Mouse (Mus musculus) spleen, adult 2 months (tissue): ENCODE results near the gene Wnt9b. TPM values are rescaled to one million over a fixed set of nuclear protein-coding genes. Genes with fewer than 3 reads are reported as not detected.
A peak's percentile ranks its signal among the peaks of the same experiment; 100 is the strongest.
"Not testable (repeated sequence)": the region's sequence is repeated elsewhere in the genome, so short reads cannot be mapped to it uniquely, and the experiment has no call there.

ENCODE experiments used
- DNase-seq, 2 experiments: peaks; one replicate each; pipeline versions ENCODE4 v3.0.0 to v3.0.0-alpha.2; 2012 to 2021; ENCODE audit warnings: low spot score in 2 of 2, low read depth in 1 of 2
- H3K27ac ChIP-seq: fragments of 200-500 bp; 2 replicates; pipeline ENCODE4 v1.5.1; 2012; ENCODE audit warnings: low read length, inconsistent platforms; ENCODE audit not compliant: insufficient read depth
- H3K27me3 ChIP-seq: fragments of 200-500 bp; 2 replicates; pipeline ENCODE4 v1.6.1; 2012; ENCODE audit warnings: mild to moderate bottlenecking, moderate library complexity, low read length, inconsistent platforms; ENCODE audit not compliant: control insufficient read depth, insufficient read depth
- H3K36me3 ChIP-seq: fragments of 200-500 bp; 2 replicates; pipeline ENCODE4 v1.6.1; 2012; ENCODE audit warnings: mild to moderate bottlenecking, low read length, inconsistent platforms; ENCODE audit not compliant: control insufficient read depth, insufficient read depth
- H3K4me1 ChIP-seq: fragments of 200-500 bp; 2 replicates; pipeline ENCODE4 v1.6.1; 2011; ENCODE audit warnings: inconsistent platforms; ENCODE audit not compliant: control insufficient read depth, insufficient read depth, insufficient read length
- H3K4me3 ChIP-seq: fragments of 200-500 bp; 2 replicates; pipeline ENCODE4 v1.5.1; 2011; ENCODE audit warnings: mild to moderate bottlenecking, inconsistent platforms; ENCODE audit not compliant: insufficient read depth, insufficient read length; ENCODE audit errors: extremely low read depth
- CTCF ChIP-seq: fragments of 200-500 bp; IDR thresholded peaks from 2 replicates; pipeline ENCODE4 v1.5.1; 2011; ENCODE audit warnings: mild to moderate bottlenecking, inconsistent platforms; ENCODE audit not compliant: insufficient read depth, insufficient read length, insufficient replicate concordance; ENCODE audit errors: extremely low read depth
- POLR2A ChIP-seq: fragments of 200-500 bp; IDR thresholded peaks from 2 replicates; pipeline ENCODE4 v1.6.1; 2011; ENCODE audit warnings: low read depth, low read length, inconsistent platforms
- WGBS: fragments of 180-500 bp; shearing (Covaris S2); methylation state at CpG from one replicate; pipeline ENCODE4 v1.1.7; 2018; 5-methylcytosine and 5-hydroxymethylcytosine counted together
- polyA plus RNA-seq: library from polyadenylated mRNA; depleted of rRNA; stranded (reverse); fragments of >200 nt; gene quantifications from 2 replicates; pipeline ENCODE4 v1.2.3, GENCODE M21; 2012

The Wnt9b gene
- polyA plus RNA-seq, 1 experiment = 0.18 TPM

- peaks cover 6% of the 10 kb centered on the region for H3K4me1 ChIP-seq
- 7% methylated on average over 19 of the region's 19 CpGs for WGBS
- TF ChIP-seq CTCF (no peak), POLR2A (no peak)
- H3K4me3 ChIP-seq = no peak overlapping the region
- H3K27me3 ChIP-seq = peaks cover 35% of the 10 kb centered on the region
- no peaks in the 10 kb centered on the region for H3K36me3 ChIP-seq
- no peak overlapping the region for H3K27ac ChIP-seq
- no peak for DNase-seq
Measured at GRCm38 (mm10) chr11:103771160-103771817, 21.7 kb upstream of the Wnt9b start.

DNA sequence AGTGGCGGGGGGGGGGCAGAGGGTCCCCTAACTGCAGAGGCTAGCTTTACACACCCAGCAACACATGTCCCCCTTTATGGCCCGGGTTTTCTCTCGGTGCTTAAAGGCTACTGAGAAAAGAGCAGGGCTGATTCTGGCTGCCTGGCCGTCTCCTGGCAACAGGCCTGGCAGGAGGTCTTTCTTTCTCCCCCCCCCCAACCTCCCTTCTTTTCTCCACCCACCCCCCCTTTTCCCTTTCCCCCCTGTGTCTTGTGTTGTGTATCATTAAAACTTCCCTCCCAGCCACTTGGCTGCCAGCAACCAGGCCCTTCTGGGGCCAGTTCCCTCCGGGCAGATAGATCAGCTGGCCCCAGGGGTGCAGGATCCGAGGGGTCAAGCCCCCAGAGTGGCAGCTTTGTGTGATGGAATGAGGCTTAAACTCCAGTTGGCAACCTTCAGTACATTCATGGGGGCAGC is 16.0 kb upstream of the Wnt9b start:
- WGBS = 47% methylated on average over 6 of the region's 6 CpGs
- Histone ChIP-seq H3K36me3 (no peaks in the 10 kb centered on the region), H3K4me3 (no peak overlapping the region), H3K27me3 (no peaks in the 10 kb centered on the region), H3K27ac (no peak overlapping the region), H3K4me1 (no peaks in the 10 kb centered on the region)
- no peak for TF ChIP-seq POLR2A
- TF ChIP-seq CTCF = no peak
- no peak for DNase-seq

DNA sequence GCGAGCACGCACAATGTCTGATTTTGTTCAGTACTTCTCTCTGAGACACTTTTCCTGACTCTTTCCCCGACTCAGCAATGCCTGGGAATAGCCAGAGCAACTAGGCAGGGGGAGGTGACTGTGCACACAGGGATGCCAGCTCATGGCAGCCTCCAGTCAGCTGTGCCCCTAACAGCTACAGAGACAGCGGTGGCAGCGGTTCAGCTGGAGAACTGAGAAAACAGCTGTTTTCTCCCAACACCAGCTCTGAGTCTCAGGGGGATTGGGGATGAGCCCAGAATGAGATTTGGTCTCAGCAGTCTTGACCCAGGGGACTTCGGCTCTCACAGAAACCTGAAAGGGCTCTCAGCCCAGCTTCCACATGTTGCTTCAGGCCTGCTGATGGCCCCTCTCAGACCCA is 15.0 kb upstream of the Wnt9b start:
- H3K27ac ChIP-seq = no peak overlapping the region
- TF ChIP-seq POLR2A = no peak
- no peak for TF ChIP-seq CTCF
- no peaks in the 10 kb centered on the region for H3K27me3 ChIP-seq
- no peaks in the 10 kb centered on the region for H3K4me1 ChIP-seq
- no peak overlapping the region for H3K4me3 ChIP-seq
- 58% methylated on average over 6 of the region's 6 CpGs for WGBS
- no peaks in the 10 kb centered on the region for H3K36me3 ChIP-seq
- DNase-seq = no peak

DNA sequence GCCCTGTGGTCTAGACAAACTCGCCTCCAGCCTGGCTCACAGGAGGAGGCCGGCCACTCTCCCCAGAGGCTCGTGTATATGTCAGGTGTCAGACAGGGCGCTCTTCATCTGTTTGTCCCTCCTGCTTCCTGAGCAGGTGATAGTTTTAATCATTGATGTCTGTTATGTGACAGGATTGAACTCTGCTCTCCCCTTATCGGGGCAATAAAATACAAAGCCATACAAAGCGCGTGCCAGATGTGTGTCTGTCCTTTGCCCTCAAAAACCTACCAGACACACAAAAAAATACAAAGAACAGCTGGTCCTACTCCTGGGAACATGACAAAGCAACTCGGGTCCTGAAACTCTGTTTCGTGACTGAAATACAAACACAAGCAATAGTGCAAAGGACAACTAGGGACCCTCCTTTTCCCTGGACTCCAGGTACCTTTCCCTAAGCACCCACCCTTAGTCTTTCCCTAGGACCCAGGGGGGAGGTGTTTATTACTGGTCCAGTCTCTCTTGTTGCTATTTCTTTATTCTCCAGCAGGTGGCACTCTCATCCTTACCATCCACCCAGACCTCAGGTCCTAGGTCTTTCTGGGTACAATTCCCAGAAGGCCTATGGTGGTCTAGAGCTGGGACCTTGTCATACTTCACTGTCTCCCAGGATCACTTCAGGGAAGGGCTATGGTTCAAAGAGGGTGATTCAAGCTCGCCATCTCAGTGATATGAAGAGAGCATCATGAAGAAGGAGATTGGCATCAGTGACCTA is 14.0 kb upstream of the Wnt9b start:
- Histone ChIP-seq H3K4me3 (no peak overlapping the region), H3K27ac (no peak overlapping the region), H3K27me3 (no peaks in the 10 kb centered on the region), H3K4me1 (no peaks in the 10 kb centered on the region), H3K36me3 (no peaks in the 10 kb centered on the region)
- TF ChIP-seq POLR2A = no peak
- peak; percentile 23; the same call in 1 of the 2 replicates for TF ChIP-seq CTCF
- peak in 1 of 2 experiments; percentile 4 for DNase-seq
- WGBS = 37% methylated on average over 10 of the region's 10 CpGs

- not testable (repeated sequence) for DNase-seq, H3K36me3 ChIP-seq, H3K27me3 ChIP-seq, H3K4me3 ChIP-seq, H3K4me1 ChIP-seq, H3K27ac ChIP-seq
- 82% methylated on average over 5 of the region's 5 CpGs for WGBS
Measured at GRCm38 (mm10) chr11:103760891-103761290, 11.3 kb upstream of the Wnt9b start.

DNA sequence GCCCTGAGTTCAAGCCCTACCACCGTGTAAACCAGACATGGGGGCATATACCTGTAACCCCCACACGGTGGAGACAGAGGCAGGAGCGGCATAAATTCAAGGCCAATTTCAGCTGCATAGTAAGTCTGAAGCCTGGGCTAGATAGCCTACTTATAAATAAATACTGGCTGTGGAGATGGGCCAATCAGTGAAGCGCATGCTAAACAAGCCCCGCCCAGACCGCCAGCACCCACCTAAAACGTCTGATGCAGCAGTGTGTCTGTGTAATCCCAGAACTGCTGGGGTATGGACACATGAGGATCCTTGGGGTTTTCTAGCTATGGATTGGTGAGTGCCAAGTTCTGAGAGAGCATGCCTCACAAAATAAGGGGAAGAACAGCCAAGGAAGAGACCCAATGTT is 10.5 kb upstream of the Wnt9b start:
- 60% methylated on average over 7 of the region's 7 CpGs for WGBS
- Histone ChIP-seq H3K36me3 (no peaks in the 10 kb centered on the region), H3K4me3 (no peak overlapping the region), H3K27me3 (no peaks in the 10 kb centered on the region), H3K27ac (no peak overlapping the region), H3K4me1 (no peaks in the 10 kb centered on the region)
- no peak for DNase-seq
- no peak for TF ChIP-seq POLR2A
- no peak for TF ChIP-seq CTCF

DNA sequence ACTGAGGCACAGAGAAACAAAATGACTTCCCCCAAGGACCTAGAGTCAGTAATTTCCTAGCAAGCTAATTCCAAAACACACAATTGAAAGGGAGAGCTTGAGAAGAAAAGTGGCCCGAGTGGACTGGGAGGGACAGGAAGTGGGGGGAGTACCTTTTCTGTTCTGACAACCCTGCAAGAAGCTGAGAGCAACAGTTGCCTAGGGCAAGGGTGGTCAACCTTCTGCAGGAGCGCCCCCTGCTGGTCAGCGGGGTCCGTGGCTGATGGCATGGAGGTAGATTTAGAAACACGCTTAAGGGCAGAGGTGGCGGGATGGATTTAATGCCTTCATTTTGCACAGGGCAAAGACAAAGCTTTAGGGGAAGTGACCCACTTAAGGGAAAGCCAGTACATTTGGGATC is 9.1 kb upstream of the Wnt9b start:
- 11% methylated on average over 6 of the region's 6 CpGs for WGBS

More for the DNA sequence above, 9.1 kb upstream of the Wnt9b start:
- Histone ChIP-seq H3K4me3 (no peak overlapping the region), H3K4me1 (no peaks in the 10 kb centered on the region), H3K27ac (no peak overlapping the region), H3K36me3 (no peaks in the 10 kb centered on the region), H3K27me3 (no peaks in the 10 kb centered on the region)
- no peak for TF ChIP-seq POLR2A
- peak; percentile 85 for TF ChIP-seq CTCF
- peak in 1 of 2 experiments; percentile 49 for DNase-seq
